Mouse (Mus musculus): Measurements from ENCODE around the gene Cfd. TPM values are rescaled to one million over a fixed set of nuclear protein-coding genes. Genes with fewer than 3 reads are reported as not detected.

The Cfd gene
- total RNA-seq, 1 experiment = not detected

DNA sequence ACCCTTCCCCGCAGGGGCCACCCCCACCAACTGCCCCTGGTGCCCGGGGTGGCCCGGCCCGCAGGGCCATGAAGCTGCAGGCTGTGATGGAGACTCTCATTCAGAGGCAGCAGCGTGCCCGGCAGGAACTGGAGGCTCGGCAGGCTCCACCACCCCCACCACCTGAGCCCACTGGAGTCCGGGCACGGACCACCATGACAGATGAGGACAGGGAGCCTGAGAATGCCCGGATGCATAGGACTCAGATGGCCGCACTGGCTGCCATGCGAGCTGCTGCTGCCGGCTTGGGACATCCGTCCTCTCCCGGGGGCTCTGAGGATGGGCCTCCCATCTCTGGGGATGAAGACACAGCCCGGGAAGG, 40.2 kb downstream of the Cfd start:
- Histone ChIP-seq H3K4me3 (ENCODE audit: insufficient read depth in 1 of 2, low read depth in 1 of 2, low read length in 2 of 2, poor library complexity in 1 of 2, severe bottlenecking in 1 of 2) (no peak overlapping the region), H3K36me3 (ENCODE audit: control insufficient read depth, insufficient read depth, low read length, poor library complexity, severe bottlenecking) (no peaks in the 10 kb centered on the region)
- in situ Hi-C loops (cut with MboI; ENCODE audit: low sequenced_read_pairs in 2 of 2, unreplicated experiment in 2 of 2) = no loop called here

DNA sequence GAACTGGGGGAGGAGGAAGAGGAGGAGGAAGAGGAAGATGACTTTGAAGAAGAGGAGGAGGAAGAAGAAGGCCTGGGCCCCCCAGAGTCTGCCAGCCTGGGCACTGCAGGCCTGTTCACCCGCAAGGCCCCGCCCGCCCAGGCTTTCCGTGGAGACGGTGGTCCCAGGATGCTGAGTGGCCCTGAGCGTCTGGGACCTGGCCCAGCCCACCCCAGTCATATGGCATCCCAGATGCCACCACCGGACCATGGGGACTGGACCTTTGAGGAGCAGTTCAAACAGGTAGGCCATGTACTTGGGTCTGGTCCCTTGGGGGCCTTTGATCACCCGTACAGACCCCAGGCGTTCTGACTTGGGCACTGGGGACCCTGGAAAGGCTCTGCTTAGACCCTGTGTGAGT, 41.1 kb downstream of the Cfd start:
- Histone ChIP-seq H3K36me3 (ENCODE audit: control insufficient read depth, insufficient read depth, low read length, poor library complexity, severe bottlenecking) (no peaks in the 10 kb centered on the region), H3K4me1 (ENCODE audit: control insufficient read depth in 2 of 2, insufficient read depth in 2 of 2, low read length in 2 of 2, poor library complexity in 1 of 2) (peaks cover 0 to 6% of the 10 kb centered on the region in 2 experiments; a peak in 1 of 4 replicates), H3K27ac (ENCODE audit: insufficient read depth, low read depth, low read length, poor library complexity, severe bottlenecking) (no peak overlapping the region), H3K9me3 (ENCODE audit: control insufficient read depth, insufficient read depth, low read depth, low read length) (no peaks in the 10 kb centered on the region), H3K9ac (ENCODE audit: insufficient read depth, low read depth, low read length, poor library complexity, severe bottlenecking) (no peak overlapping the region), H3K4me3 (ENCODE audit: insufficient read depth in 1 of 2, low read depth in 1 of 2, low read length in 2 of 2, poor library complexity in 1 of 2, severe bottlenecking in 1 of 2) (no peak overlapping the region)
- in situ Hi-C loops (cut with MboI; ENCODE audit: low sequenced_read_pairs in 2 of 2, unreplicated experiment in 2 of 2) = no loop called here
- no peak for DNase-seq (ENCODE audit: low read depth, low spot score)
- TF ChIP-seq HCFC1 (IDR thresholded peaks at IDR 0.05; ENCODE audit: borderline replicate concordance, insufficient read depth, low read length) = no peak

More for the DNA sequence above, 40.2 kb downstream of the Cfd start:
- Histone ChIP-seq H3K9me3 (ENCODE audit: control insufficient read depth, insufficient read depth, low read depth, low read length) (no peaks in the 10 kb centered on the region), H3K9ac (ENCODE audit: insufficient read depth, low read depth, low read length, poor library complexity, severe bottlenecking) (no peak overlapping the region), H3K4me1 (ENCODE audit: control insufficient read depth in 2 of 2, insufficient read depth in 2 of 2, low read length in 2 of 2, poor library complexity in 1 of 2) (peaks cover 0 to 8% of the 10 kb centered on the region in 2 experiments; a peak in 1 of 4 replicates), H3K27ac (ENCODE audit: insufficient read depth, low read depth, low read length, poor library complexity, severe bottlenecking) (no peak overlapping the region)
- DNase-seq (ENCODE audit: low read depth, low spot score) = no peak
- TF ChIP-seq ZNF384 (IDR thresholded peaks at IDR 0.05; ENCODE audit: low read depth, low read length) (no peak), HCFC1 (IDR thresholded peaks at IDR 0.05; ENCODE audit: borderline replicate concordance, insufficient read depth, low read length) (no peak), ZC3H11A (IDR thresholded peaks at IDR 0.05; ENCODE audit: borderline replicate concordance, low read depth, low read length) (no peak), MAFK (IDR thresholded peaks at IDR 0.05; ENCODE audit: insufficient read depth, low read depth, low read length) (no peak)

DNA sequence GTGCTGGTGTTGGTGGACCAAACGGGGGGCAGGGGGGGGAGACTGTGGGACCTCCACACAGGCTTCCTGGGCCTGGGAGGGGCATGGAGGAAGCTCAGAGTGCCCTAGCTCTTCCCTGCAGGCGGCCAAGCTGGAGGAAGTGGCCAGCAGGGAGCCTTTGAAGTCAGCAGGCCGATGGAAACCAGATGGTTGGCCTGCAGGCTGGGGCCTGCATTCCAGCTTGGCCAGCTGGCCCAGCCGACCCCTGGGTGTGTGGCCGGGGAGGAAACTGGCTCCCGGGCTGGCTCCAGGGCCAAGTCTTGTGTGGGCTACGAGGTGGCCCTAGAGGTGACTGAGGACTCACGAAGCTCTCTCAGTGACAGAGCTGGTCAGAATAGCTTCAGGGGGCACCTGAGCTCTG, 42.1 kb downstream of the Cfd start:
- TF ChIP-seq MAFK (IDR thresholded peaks at IDR 0.05; ENCODE audit: insufficient read depth, low read depth, low read length) = no peak
- DNase-seq (ENCODE audit: low read depth, low spot score) = no peak

DNA sequence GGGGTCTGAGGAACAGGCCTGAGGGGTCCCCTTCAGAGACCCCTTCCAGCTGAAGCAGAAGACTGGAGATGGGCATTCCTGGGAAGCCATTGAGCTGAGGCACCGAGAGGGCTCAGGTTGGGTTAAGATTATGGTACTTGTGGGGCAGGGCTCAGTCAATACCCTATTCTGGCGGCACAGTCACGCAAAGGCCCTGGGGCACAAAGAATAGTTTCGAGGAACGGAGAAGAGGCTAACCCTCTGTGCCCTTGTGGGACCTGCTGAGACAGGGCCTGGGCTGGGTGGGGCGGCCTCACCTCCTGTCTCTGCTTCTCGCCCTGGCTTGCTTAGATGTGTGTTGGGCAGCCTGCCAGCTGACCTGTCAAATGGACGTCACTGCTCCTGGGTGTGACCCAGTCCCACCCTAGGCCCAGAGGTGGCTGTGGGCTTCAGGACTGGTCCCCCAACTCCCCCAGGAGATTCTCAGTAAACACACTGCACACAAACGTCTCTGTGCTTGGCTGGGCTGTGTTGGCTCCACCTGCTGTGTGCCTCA, 42.6 kb downstream of the Cfd start:
- in situ Hi-C loops (cut with MboI; ENCODE audit: low sequenced_read_pairs in 2 of 2, unreplicated experiment in 2 of 2) = no loop called here
- H3K4me3 ChIP-seq (ENCODE audit: insufficient read depth in 1 of 2, low read depth in 1 of 2, low read length in 2 of 2, poor library complexity in 1 of 2, severe bottlenecking in 1 of 2) = no peak overlapping the region
- H3K36me3 ChIP-seq (ENCODE audit: control insufficient read depth, insufficient read depth, low read length, poor library complexity, severe bottlenecking) = no peaks in the 10 kb centered on the region

More for the DNA sequence above, 42.1 kb downstream of the Cfd start:
- H3K9ac ChIP-seq (ENCODE audit: insufficient read depth, low read depth, low read length, poor library complexity, severe bottlenecking) = no peak overlapping the region
- no peak overlapping the region for H3K4me3 ChIP-seq (ENCODE audit: insufficient read depth in 1 of 2, low read depth in 1 of 2, low read length in 2 of 2, poor library complexity in 1 of 2, severe bottlenecking in 1 of 2)
- H3K4me1 ChIP-seq (ENCODE audit: control insufficient read depth in 2 of 2, insufficient read depth in 2 of 2, low read length in 2 of 2, poor library complexity in 1 of 2) = peaks cover 0 to 6% of the 10 kb centered on the region in 2 experiments; a peak in 1 of 4 replicates
- H3K36me3 ChIP-seq (ENCODE audit: control insufficient read depth, insufficient read depth, low read length, poor library complexity, severe bottlenecking) = no peaks in the 10 kb centered on the region
- no peaks in the 10 kb centered on the region for H3K9me3 ChIP-seq (ENCODE audit: control insufficient read depth, insufficient read depth, low read depth, low read length)
- H3K27ac ChIP-seq (ENCODE audit: insufficient read depth, low read depth, low read length, poor library complexity, severe bottlenecking) = no peak overlapping the region
- in situ Hi-C loops (cut with MboI; ENCODE audit: low sequenced_read_pairs in 2 of 2, unreplicated experiment in 2 of 2) = no loop called here

DNA sequence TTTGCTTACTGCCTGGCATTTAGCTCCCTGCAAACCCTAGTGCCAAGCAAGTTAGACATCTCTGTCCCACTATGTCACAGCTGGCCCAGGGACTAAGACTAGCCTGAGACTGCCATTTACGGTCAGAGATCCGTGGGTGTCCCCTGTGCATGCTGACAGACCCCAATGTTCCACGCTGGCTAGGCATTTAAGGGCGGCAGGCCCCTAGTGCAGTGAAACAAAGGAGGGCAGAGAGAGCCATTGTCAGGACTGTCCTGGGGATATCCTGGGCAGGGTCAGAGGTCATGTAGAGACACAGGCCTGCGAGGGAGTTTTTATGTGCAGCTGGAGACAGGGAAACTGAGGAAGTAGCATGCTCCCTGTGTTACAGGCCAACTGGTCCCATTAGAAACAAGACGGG, 43.2 kb downstream of the Cfd start:
- DNase-seq (ENCODE audit: low read depth, low spot score) = no peak
- no peak for TF ChIP-seq HCFC1 (IDR thresholded peaks at IDR 0.05; ENCODE audit: borderline replicate concordance, insufficient read depth, low read length)
- no peak for TF ChIP-seq MAFK (IDR thresholded peaks at IDR 0.05; ENCODE audit: insufficient read depth, low read depth, low read length)
- no peak for TF ChIP-seq CHD2 (IDR thresholded peaks at IDR 0.05; ENCODE audit: low read depth, low read length)
- TF ChIP-seq ZNF384 (IDR thresholded peaks at IDR 0.05; ENCODE audit: low read depth, low read length) = no peak
- no peak for TF ChIP-seq ZC3H11A (IDR thresholded peaks at IDR 0.05; ENCODE audit: borderline replicate concordance, low read depth, low read length)
- H3K36me3 ChIP-seq (ENCODE audit: control insufficient read depth, insufficient read depth, low read length, poor library complexity, severe bottlenecking) = no peaks in the 10 kb centered on the region
- no peak overlapping the region for H3K4me3 ChIP-seq (ENCODE audit: insufficient read depth in 1 of 2, low read depth in 1 of 2, low read length in 2 of 2, poor library complexity in 1 of 2, severe bottlenecking in 1 of 2)
- in situ Hi-C loops (cut with MboI; ENCODE audit: low sequenced_read_pairs in 2 of 2, unreplicated experiment in 2 of 2) = no loop called here
- no peak overlapping the region for H3K27ac ChIP-seq (ENCODE audit: insufficient read depth, low read depth, low read length, poor library complexity, severe bottlenecking)
- H3K9me3 ChIP-seq (ENCODE audit: control insufficient read depth, insufficient read depth, low read depth, low read length) = no peaks in the 10 kb centered on the region
- no peak overlapping the region for H3K9ac ChIP-seq (ENCODE audit: insufficient read depth, low read depth, low read length, poor library complexity, severe bottlenecking)
- H3K4me1 ChIP-seq (ENCODE audit: control insufficient read depth in 2 of 2, insufficient read depth in 2 of 2, low read length in 2 of 2, poor library complexity in 1 of 2) = peaks cover 0 to 4% of the 10 kb centered on the region in 2 experiments; a peak in 1 of 4 replicates

More for the DNA sequence above, 42.6 kb downstream of the Cfd start:
- Histone ChIP-seq H3K9me3 (ENCODE audit: control insufficient read depth, insufficient read depth, low read depth, low read length) (no peaks in the 10 kb centered on the region), H3K27ac (ENCODE audit: insufficient read depth, low read depth, low read length, poor library complexity, severe bottlenecking) (no peak overlapping the region), H3K4me1 (ENCODE audit: control insufficient read depth in 2 of 2, insufficient read depth in 2 of 2, low read length in 2 of 2, poor library complexity in 1 of 2) (peaks cover 0 to 6% of the 10 kb centered on the region in 2 experiments; a peak in 1 of 4 replicates), H3K9ac (ENCODE audit: insufficient read depth, low read depth, low read length, poor library complexity, severe bottlenecking) (no peak overlapping the region)
- no peak for TF ChIP-seq ZC3H11A (IDR thresholded peaks at IDR 0.05; ENCODE audit: borderline replicate concordance, low read depth, low read length)
- no peak for DNase-seq (ENCODE audit: low read depth, low spot score)

Data from ES-E14 (cell line).